Mouse (Mus musculus): Measurements from ENCODE around the gene Coq8b. TPM values are rescaled to one million over a fixed set of nuclear protein-coding genes. Genes with fewer than 3 reads are reported as not detected.

The Coq8b gene
- polyA plus RNA-seq, 1 experiment from 2014 or later, result 11.9 TPM

MicroRNAs within 50 kb of the gene (microRNA counts, 519-probe panel; counts per million panel counts)
- microRNA mmu-miR-1191, result 322 counts per million, percentile 70 among the panel's probes with 10 or more counts

Small RNAs within 50 kb of the gene (microRNA-seq; reads per million reads assigned to microRNA genes)
- gene Mir1191, result 1.7 reads per million

Other genes starting within 250 kb of the Coq8b start
- not detected in 2 replicates for gene Cyp2a12, start 203.9 kb upstream of the Coq8b start, polyA plus RNA-seq (2014; fragmentation: Nextera tagmentation; extraction: Ambion mirVana)
- gene Cyp2f2, start 113.1 kb upstream of the Coq8b start, polyA plus RNA-seq (2014; fragmentation: Nextera tagmentation; extraction: Ambion mirVana), result 3.3 TPM in 1 of 2 replicates, not detected in the other
- 0.22 TPM in 1 of 2 replicates, not detected in the other for gene Cyp2t4, start 79.3 kb upstream of the Coq8b start, polyA plus RNA-seq (2014; fragmentation: Nextera tagmentation; extraction: Ambion mirVana)
- gene Egln2, start 66.2 kb upstream of the Coq8b start, polyA plus RNA-seq (2014; fragmentation: Nextera tagmentation; extraction: Ambion mirVana), result 26.7 and 31.2 TPM in 2 replicates
- gene Rab4b, start 54.1 kb upstream of the Coq8b start, polyA plus RNA-seq (2014; fragmentation: Nextera tagmentation; extraction: Ambion mirVana), result 42.4 and 43.4 TPM in 2 replicates
- not detected in 2 replicates for gene Gm21983, start 51.9 kb upstream of the Coq8b start, polyA plus RNA-seq (2014; fragmentation: Nextera tagmentation; extraction: Ambion mirVana)
- 0.53 and 1.3 TPM in 2 replicates for gene Mia, start 51.9 kb upstream of the Coq8b start, polyA plus RNA-seq (2014; fragmentation: Nextera tagmentation; extraction: Ambion mirVana)
- gene BC024978, start 37.2 kb upstream of the Coq8b start, polyA plus RNA-seq (2014; fragmentation: Nextera tagmentation; extraction: Ambion mirVana), result 3.3 and 3.7 TPM in 2 replicates
- gene Snrpa, start 36.8 kb upstream of the Coq8b start, polyA plus RNA-seq (2014; fragmentation: Nextera tagmentation; extraction: Ambion mirVana), result 140 and 150 TPM in 2 replicates
- 3.4 and 3.8 TPM in 2 replicates for gene Itpkc, start 4.4 kb upstream of the Coq8b start, polyA plus RNA-seq (2014; fragmentation: Nextera tagmentation; extraction: Ambion mirVana)
- 3.3 and 5.4 TPM in 2 replicates for gene Numbl, start 25.4 kb downstream of the Coq8b start, polyA plus RNA-seq (2014; fragmentation: Nextera tagmentation; extraction: Ambion mirVana)
- gene Ltbp4, start 104.7 kb downstream of the Coq8b start, polyA plus RNA-seq (2014; fragmentation: Nextera tagmentation; extraction: Ambion mirVana), result 47.7 and 55.1 TPM in 2 replicates
- gene Shkbp1, start 123.0 kb downstream of the Coq8b start, polyA plus RNA-seq (2014; fragmentation: Nextera tagmentation; extraction: Ambion mirVana), result 18.3 and 22.0 TPM in 2 replicates
- not detected in 2 replicates for gene Gm20479, start 124.4 kb downstream of the Coq8b start, polyA plus RNA-seq (2014; fragmentation: Nextera tagmentation; extraction: Ambion mirVana)
- gene Sptbn4, start 214.7 kb downstream of the Coq8b start, polyA plus RNA-seq (2014; fragmentation: Nextera tagmentation; extraction: Ambion mirVana), result 0.15 and 0.20 TPM in 2 replicates
- 49.7 and 57.9 TPM in 2 replicates for gene Blvrb, start 215.0 kb downstream of the Coq8b start, polyA plus RNA-seq (2014; fragmentation: Nextera tagmentation; extraction: Ambion mirVana)
- gene Sertad3, start 240.7 kb downstream of the Coq8b start, polyA plus RNA-seq (2014; fragmentation: Nextera tagmentation; extraction: Ambion mirVana), result 15.7 and 19.4 TPM in 2 replicates

Measured in heart, embryonic 14.5 days (tissue).